Mouse (Mus musculus) olfactory bulb, adult 2 months (tissue): Measurements from ENCODE around the gene Gm4869. TPM values are rescaled to one million over a fixed set of nuclear protein-coding genes. Genes with fewer than 3 reads are reported as not detected.
"Not testable (repeated sequence)": the region's sequence is repeated elsewhere in the genome, so short reads cannot be mapped to it uniquely, and the experiment has no call there.

ENCODE experiments used
- H3K27ac ChIP-seq: fragments of 200-500 bp; 2 replicates; pipeline ENCODE4 v1.5.1; 2012; ENCODE audit warnings: low read depth, low read length; ENCODE audit not compliant: insufficient read depth
- H3K4me1 ChIP-seq: fragments of 200-500 bp; 2 replicates; pipeline ENCODE4 v1.6.1; 2012; ENCODE audit warnings: low read length; ENCODE audit not compliant: control insufficient read depth, insufficient read depth
- H3K4me3 ChIP-seq: fragments of 200-500 bp; 2 replicates; pipeline ENCODE4 v1.5.1; 2012; ENCODE audit warnings: mild to moderate bottlenecking, low read depth, low read length, moderate library complexity; ENCODE audit not compliant: insufficient read depth
- CTCF ChIP-seq: fragments of 200-500 bp; IDR thresholded peaks from 2 replicates; pipeline ENCODE4 v1.5.1; 2012; ENCODE audit warnings: low read depth, mild to moderate bottlenecking, low read length, moderate library complexity; ENCODE audit not compliant: insufficient read depth
- POLR2A ChIP-seq: fragments of 200-500 bp; IDR thresholded peaks from 2 replicates; pipeline ENCODE4 v1.6.1; 2012; ENCODE audit warnings: mild to moderate bottlenecking, low read depth, low read length, moderate library complexity; ENCODE audit not compliant: insufficient read depth
- WGBS: fragments of 180-500 bp; shearing (Covaris S2); methylation state at CpG from one replicate; pipeline ENCODE4 v1.1.7; 2018; 5-methylcytosine and 5-hydroxymethylcytosine counted together
- polyA plus RNA-seq: library from polyadenylated mRNA; stranded (reverse); fragments of >200 nt; gene quantifications from 2 replicates; pipeline ENCODE4 v1.2.4, GENCODE M21; 2012; ENCODE audit warnings: low replicate concordance; ENCODE audit not compliant: missing spikeins, insufficient read depth, insufficient read length

Gm4869 gene
- polyA plus RNA-seq, 1 experiment, result not detected

DNA sequence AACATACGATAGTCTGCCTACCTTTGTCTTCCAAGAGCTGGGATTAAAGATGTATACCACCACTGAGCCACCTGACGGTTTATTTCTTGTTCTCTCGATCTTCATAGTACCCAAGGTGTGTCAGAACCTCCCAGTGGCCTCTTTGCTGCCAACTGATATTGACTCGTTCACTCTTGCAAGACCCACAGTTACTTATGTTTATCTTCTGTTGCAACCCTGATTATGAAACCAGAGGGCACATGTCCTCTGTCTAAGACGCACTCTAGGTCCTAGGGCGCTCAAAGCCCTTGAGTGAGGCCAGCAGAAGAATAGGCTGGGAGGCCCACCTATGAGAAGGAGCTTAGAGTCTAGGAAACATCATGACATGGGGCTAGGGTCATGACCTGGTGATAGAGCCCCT, 55.3 kb downstream of the Gm4869 start:
- TF ChIP-seq CTCF (no peak), POLR2A (no peak)
- 92% methylated on average over 6 of the region's 6 CpGs for WGBS
- Histone ChIP-seq H3K4me3 (no peak overlapping the region), H3K4me1 (peaks cover 17% of the 10 kb centered on the region), H3K27ac (no peak overlapping the region)

DNA sequence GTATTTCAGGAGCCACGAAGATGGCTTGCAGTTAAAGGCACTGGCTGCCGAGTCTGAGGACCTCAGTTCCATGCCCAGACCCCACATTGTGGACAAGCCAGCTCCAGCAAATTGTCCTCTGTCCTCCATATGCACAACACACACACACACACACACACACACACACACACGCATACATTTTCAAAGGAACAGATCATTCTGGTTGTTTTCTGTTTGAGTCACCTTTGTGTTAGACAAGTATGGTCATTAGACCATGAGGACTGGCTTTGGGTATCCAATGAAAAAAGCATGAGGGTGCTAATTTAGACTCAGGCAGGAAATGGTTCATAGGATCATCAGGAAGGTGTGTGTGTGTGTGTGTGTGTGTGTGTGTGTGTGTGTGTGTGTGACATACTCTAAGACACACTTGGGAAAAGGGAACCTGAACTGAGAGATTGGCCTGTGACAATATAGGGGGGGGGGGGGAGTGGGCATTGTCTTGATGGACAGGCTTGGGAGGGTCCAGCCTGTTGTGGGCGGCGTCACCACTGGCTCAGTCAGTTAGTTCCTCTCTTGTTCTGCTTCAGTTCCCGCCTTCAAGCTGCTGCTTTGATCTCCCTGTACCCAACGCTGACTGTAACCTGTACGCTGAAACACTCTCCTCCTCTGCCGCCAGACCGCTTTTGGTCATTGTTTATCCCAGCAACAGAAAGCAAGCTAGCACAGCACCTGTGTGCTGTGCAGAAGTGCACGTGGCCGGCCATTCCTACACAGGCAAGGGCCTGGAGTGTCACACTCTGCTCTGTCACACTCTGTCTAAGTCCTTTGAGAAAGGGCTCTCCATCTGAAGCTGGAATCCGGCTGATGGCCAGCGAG, 56.8 kb downstream of the Gm4869 start:
- Histone ChIP-seq H3K27ac (no peak overlapping the region), H3K4me1 (peaks cover 30% of the 10 kb centered on the region), H3K4me3 (no peak overlapping the region)
- 49% methylated on average over 14 of the region's 14 CpGs for WGBS
- TF ChIP-seq POLR2A (no peak), CTCF (no peak)

DNA sequence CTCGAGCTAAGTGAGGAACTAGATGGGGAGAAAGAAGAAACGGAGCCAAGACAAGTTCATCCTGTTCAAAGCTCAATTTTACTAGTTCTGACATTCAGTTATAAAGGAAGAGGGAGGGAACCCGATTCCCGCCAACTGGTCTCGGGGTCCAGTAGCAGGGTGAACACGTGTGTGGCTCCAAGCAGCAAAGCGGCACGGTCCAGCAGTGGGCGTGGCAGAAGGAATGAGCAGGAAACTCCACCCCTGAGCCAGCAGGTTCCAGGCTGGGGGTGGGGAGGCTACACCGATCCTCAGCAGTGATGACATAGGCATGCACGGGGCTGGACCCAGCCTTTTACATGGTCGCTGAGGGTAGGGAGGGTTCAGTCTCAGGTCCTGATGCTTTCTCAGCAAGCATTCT, 57.5 kb downstream of the Gm4869 start:
- not testable (repeated sequence) for H3K4me3 ChIP-seq, H3K27ac ChIP-seq
- 18% methylated on average over 12 of the region's 12 CpGs for WGBS
- peaks cover 37% of the 10 kb centered on the region for H3K4me1 ChIP-seq

- Histone ChIP-seq H3K4me3 (peak within 1 kb of the TSS; percentile 65), H3K4me1 (peaks cover 57% of the 10 kb centered on the region), H3K27ac (peak within 1 kb of the TSS; percentile 82)
- TF ChIP-seq CTCF (no peak), POLR2A (peak; percentile 77)
- under 1% methylated on average over 38 of the region's 38 CpGs for WGBS
Observed at GRCm38 (mm10) chr5:140505208-140505780, 59.8 kb downstream of the Gm4869 start, which contains the start of gene Chst12. Gene Chst12, plus strand, starts transcription at chr5:140505550.

- H3K27ac ChIP-seq, result peak overlapping the region; percentile 82
- peaks cover 65% of the 10 kb centered on the region for H3K4me1 ChIP-seq
- peak overlapping the region; percentile 65 for H3K4me3 ChIP-seq
- no peak for TF ChIP-seq CTCF
- no peak for TF ChIP-seq POLR2A
- 19% methylated on average over 22 of the region's 22 CpGs for WGBS
Observed at GRCm38 (mm10) chr5:140506096-140506794, 60.8 kb downstream of the Gm4869 start.

DNA sequence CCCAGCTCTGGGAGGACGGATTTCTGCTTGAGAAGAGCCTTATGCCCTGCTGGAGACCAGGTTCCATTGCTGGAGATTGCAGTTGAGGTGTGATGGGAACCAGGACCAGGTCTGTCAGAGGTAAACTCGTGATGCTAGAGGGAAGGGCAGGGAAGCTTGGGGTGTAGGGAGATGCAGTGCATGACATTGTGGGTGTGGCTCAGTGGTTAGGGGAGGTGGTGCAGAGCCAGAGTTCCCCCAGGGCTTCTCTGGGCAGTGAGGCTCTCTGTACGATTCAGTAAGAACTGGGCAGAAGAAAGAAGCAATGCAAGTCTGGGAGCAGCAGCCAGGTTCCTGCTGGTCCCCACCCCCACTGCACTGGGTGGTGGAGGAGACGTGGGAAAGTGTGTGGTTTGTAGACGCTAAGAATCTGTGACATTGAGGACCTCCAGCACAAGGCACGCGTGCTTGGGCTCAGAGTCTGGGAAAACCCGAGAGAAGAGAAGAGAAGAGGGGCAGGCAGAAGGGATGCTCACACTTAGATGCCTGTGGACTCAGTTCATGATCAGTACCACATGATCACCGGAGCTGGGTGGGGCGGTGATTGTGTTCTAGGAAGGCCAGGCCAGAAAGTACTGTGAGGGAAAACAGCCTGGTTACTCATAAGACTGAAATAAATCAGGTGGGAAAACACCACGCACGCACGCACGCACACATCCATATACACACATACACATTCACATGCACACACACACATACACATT, 62.2 kb downstream of the Gm4869 start:
- WGBS, result 62% methylated on average over 14 of the region's 14 CpGs
- Histone ChIP-seq H3K4me1 (peaks cover 69% of the 10 kb centered on the region), H3K27ac (no peak overlapping the region), H3K4me3 (no peak overlapping the region)
- no peak for TF ChIP-seq POLR2A
- TF ChIP-seq CTCF, result no peak

DNA sequence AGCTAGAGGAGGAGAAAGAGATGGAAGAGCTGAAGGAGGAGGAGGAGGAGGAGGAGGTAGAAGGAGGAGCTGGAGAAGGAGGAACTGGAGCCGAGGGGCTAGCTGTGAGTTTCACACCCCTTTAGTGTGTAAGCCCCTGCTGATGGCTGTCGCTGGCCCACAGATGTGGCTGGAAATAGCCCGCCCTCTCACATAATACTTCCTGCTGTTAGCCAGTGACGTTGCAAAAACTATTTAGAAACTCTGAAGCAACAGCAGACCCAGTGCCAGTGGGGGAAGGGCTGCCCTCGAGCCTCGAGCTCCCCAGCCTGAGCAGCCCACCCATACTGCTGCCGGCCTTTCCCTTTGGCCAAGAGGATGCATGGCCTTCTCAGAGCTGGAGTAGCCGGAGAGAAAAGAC, 63.2 kb downstream of the Gm4869 start:
- TF ChIP-seq CTCF, result no peak
- TF ChIP-seq POLR2A, result no peak
- 34% methylated on average over 8 of the region's 8 CpGs for WGBS

DNA sequence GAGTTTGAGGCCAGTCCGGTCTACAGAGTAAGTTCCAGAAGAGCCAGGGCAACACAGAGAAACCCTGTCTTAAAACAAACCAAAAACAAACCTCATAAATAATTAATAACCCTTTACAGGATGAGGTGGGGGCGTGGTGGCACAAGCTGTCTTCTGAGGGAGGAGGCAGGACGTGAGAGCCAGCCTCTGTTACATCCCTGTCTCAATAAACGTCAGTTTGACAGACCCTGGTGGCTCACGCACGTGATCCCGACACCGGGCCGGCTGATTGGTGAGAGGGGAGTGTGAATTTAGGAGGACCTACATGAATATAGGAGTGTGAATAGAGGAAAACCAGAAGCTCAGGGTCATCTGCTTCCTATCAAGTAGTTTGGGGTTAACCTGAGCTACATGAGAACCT, 63.8 kb downstream of the Gm4869 start:
- Histone ChIP-seq H3K4me1 (peaks cover 69% of the 10 kb centered on the region), H3K4me3 (no peak overlapping the region), H3K27ac (peak overlapping the region; percentile 53; the same call in 1 of the 2 replicates)
- WGBS, result 37% methylated on average over 9 of the region's 9 CpGs
- TF ChIP-seq POLR2A (no peak), CTCF (no peak)

More for the DNA sequence above, 63.2 kb downstream of the Gm4869 start:
- no peak overlapping the region; the same call in 1 of the 2 replicates for H3K27ac ChIP-seq
- peaks cover 64% of the 10 kb centered on the region for H3K4me1 ChIP-seq
- no peak overlapping the region for H3K4me3 ChIP-seq
